Mouse (Mus musculus) neural tube, embryonic 11.5 days (tissue): ENCODE data around the gene Gpr132. TPM values are rescaled to one million over a fixed set of nuclear protein-coding genes. Genes with fewer than 3 reads are reported as not detected.
A peak's percentile ranks its signal among the peaks of the same experiment; 100 is the strongest.
"Not testable (repeated sequence)": the region's sequence is repeated elsewhere in the genome, so short reads cannot be mapped to it uniquely, and the experiment has no call there.

Source experiments
- ATAC-seq: fragments of 200-750 bp; cut with Nextera tagmentation; 2 replicates; pipeline ENCODE4 v1.8.0; 2017; ENCODE audit warnings: moderate number of reproducible peaks, mild to moderate bottlenecking, moderate TSS enrichment, moderate library complexity; ENCODE audit not compliant: insufficient read depth, low FRiP score, low TSS enrichment
- DNase-seq: peaks from one replicate; pipeline ENCODE4 v3.0.0-alpha.2; 2015; ENCODE audit warnings: low spot score
- H3K27ac ChIP-seq: fragments of 300-500 bp; sonication (generic); 2 replicates; pipeline ENCODE4 v1.5.1; 2014; ENCODE audit warnings: low read depth, mild to moderate bottlenecking, low read length
- H3K27me3 ChIP-seq: fragments of 300-500 bp; sonication (generic); 2 replicates; pipeline ENCODE4 v1.6.1; 2014; ENCODE audit warnings: mild to moderate bottlenecking, low read length, mixed read lengths; ENCODE audit not compliant: control insufficient read depth, insufficient read depth
- H3K36me3 ChIP-seq: fragments of 300-500 bp; sonication (generic); 2 replicates; pipeline ENCODE4 v1.6.1; 2014; ENCODE audit warnings: mild to moderate bottlenecking, low read length, moderate library complexity, mixed read lengths; ENCODE audit not compliant: control insufficient read depth, insufficient read depth
- H3K4me1 ChIP-seq: fragments of 300-500 bp; sonication (generic); 2 replicates; pipeline ENCODE4 v1.6.1; 2014; ENCODE audit warnings: low read length, mixed read lengths; ENCODE audit not compliant: control insufficient read depth, insufficient read depth
- H3K4me2 ChIP-seq: fragments of 300-500 bp; sonication (generic); 2 replicates; pipeline ENCODE4 v1.6.1; 2014; ENCODE audit warnings: low read depth, mild to moderate bottlenecking, moderate library complexity
- H3K4me3 ChIP-seq: fragments of 300-500 bp; sonication (generic); 2 replicates; pipeline ENCODE4 v1.5.1; 2014; ENCODE audit warnings: low read depth, low read length
- H3K9ac ChIP-seq: fragments of 300-500 bp; sonication (generic); 2 replicates; pipeline ENCODE4 v1.6.1; 2014; ENCODE audit warnings: mild to moderate bottlenecking, low read length
- H3K9me3 ChIP-seq: fragments of 300-500 bp; sonication (generic); 2 replicates; pipeline ENCODE4 v1.6.1; 2016; ENCODE audit warnings: low read length; ENCODE audit not compliant: control insufficient read depth
- WGBS: fragments of 180-500 bp; shearing (Covaris S2); extraction: QIAGEN DNeasy Blood & Tissue Kit; methylation state at CpG from one replicate; pipeline ENCODE4 v1.1.7; 2014; 5-methylcytosine and 5-hydroxymethylcytosine counted together
- polyA plus RNA-seq: library from polyadenylated mRNA; unstranded; fragments of >200 nt; fragmentation: Nextera tagmentation; extraction: Ambion mirVana; gene quantifications from 2 replicates; pipeline ENCODE4 v1.2.1, GENCODE M21; 2014

Gene Gpr132
- polyA plus RNA-seq, 1 experiment from 2014 or later = not detected

GRCm38 (mm10) chr12:112823221-112823620 is 44.8 kb downstream of the Gpr132 start:
- Histone ChIP-seq H3K4me2 (no peak overlapping the region), H3K4me1 (peaks cover 12% of the 10 kb centered on the region), H3K4me3 (no peak overlapping the region), H3K36me3 (peaks cover 20% of the 10 kb centered on the region), H3K9me3 (no peaks in the 10 kb centered on the region), H3K9ac (no peak overlapping the region), H3K27me3 (no peaks in the 10 kb centered on the region), H3K27ac (no peak overlapping the region)
- WGBS = 89% methylated on average over 4 of the region's 4 CpGs
- peak; percentile 1 for DNase-seq
- ATAC-seq = no peak

- Histone ChIP-seq H3K36me3 (peaks cover 18% of the 10 kb centered on the region), H3K4me3 (no peak overlapping the region)
- 88% methylated on average over 2 of the region's 2 CpGs for WGBS
These were observed 45.4 kb downstream of the Gpr132 start for GRCm38 (mm10) chr12:112822676-112823075.

GRCm38 (mm10) chr12:112821974-112822373 is 46.1 kb downstream of the Gpr132 start:
- Histone ChIP-seq H3K27ac (no peak overlapping the region), H3K4me1 (no peaks in the 10 kb centered on the region), H3K9ac (no peak overlapping the region), H3K9me3 (no peaks in the 10 kb centered on the region), H3K36me3 (peaks cover 13% of the 10 kb centered on the region), H3K27me3 (no peaks in the 10 kb centered on the region), H3K4me2 (no peak overlapping the region), H3K4me3 (no peak overlapping the region)
- DNase-seq = no peak
- ATAC-seq = no peak
- 85% methylated on average over 4 of the region's 4 CpGs for WGBS

More at GRCm38 (mm10) chr12:112822676-112823075, 45.4 kb downstream of the Gpr132 start:
- no peak overlapping the region for H3K4me2 ChIP-seq
- no peaks in the 10 kb centered on the region for H3K27me3 ChIP-seq
- peaks cover 6% of the 10 kb centered on the region for H3K4me1 ChIP-seq
- no peak overlapping the region for H3K9ac ChIP-seq
- DNase-seq (peak; percentile 2), ATAC-seq (no peak)
- no peak overlapping the region for H3K27ac ChIP-seq
- no peaks in the 10 kb centered on the region for H3K9me3 ChIP-seq

- 69% methylated on average over 1 of the region's 1 CpGs for WGBS
- no peak for ATAC-seq
These were observed 46.8 kb downstream of the Gpr132 start for GRCm38 (mm10) chr12:112821216-112821615.

DNA sequence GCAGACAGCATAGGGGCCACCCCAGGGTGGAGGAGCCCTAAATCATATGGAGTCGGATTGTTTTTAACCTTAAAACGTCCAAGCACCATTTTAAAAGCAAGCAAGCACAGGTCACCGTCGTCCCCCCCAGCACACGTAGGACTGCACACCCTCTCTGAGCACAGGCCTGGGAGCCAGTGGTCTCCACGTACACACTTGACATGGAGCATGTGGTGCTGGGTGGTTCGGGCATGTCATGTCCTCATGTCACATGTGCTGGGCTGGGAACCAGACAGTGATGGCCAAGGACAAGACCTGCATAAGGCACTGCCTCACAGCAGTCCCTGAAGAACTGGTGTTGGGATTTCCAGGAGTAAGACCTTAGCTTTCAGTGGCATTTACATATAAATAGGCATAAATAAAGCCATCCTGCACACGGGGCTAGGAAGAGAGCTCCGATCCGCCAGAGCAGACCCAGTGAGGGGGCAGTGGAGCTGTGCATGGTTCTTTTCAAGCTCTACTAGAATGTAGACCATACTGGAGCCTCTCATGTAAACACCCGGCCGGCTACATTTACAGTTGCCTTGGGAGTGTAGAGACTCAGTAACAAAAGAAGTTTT is 47.5 kb downstream of the Gpr132 start:
- 84% methylated on average over 12 of the region's 12 CpGs for WGBS
- H3K4me1 ChIP-seq = no peaks in the 10 kb centered on the region
- no peaks in the 10 kb centered on the region for H3K27me3 ChIP-seq
- no peak overlapping the region for H3K9ac ChIP-seq
- ATAC-seq = no peak
- H3K4me2 ChIP-seq = no peak overlapping the region
- no peak for DNase-seq
- H3K36me3 ChIP-seq = peaks cover 11% of the 10 kb centered on the region
- H3K4me3 ChIP-seq = no peak overlapping the region
- H3K9me3 ChIP-seq = no peaks in the 10 kb centered on the region
- H3K27ac ChIP-seq = no peak overlapping the region

More at GRCm38 (mm10) chr12:112821216-112821615, 46.8 kb downstream of the Gpr132 start:
- no peak for DNase-seq
- H3K9me3 ChIP-seq = no peaks in the 10 kb centered on the region
- no peaks in the 10 kb centered on the region for H3K27me3 ChIP-seq
- no peak overlapping the region for H3K9ac ChIP-seq
- H3K4me3 ChIP-seq = no peak overlapping the region
- no peaks in the 10 kb centered on the region for H3K4me1 ChIP-seq
- peaks cover 11% of the 10 kb centered on the region for H3K36me3 ChIP-seq
- H3K27ac ChIP-seq = no peak overlapping the region
- H3K4me2 ChIP-seq = no peak overlapping the region

DNA sequence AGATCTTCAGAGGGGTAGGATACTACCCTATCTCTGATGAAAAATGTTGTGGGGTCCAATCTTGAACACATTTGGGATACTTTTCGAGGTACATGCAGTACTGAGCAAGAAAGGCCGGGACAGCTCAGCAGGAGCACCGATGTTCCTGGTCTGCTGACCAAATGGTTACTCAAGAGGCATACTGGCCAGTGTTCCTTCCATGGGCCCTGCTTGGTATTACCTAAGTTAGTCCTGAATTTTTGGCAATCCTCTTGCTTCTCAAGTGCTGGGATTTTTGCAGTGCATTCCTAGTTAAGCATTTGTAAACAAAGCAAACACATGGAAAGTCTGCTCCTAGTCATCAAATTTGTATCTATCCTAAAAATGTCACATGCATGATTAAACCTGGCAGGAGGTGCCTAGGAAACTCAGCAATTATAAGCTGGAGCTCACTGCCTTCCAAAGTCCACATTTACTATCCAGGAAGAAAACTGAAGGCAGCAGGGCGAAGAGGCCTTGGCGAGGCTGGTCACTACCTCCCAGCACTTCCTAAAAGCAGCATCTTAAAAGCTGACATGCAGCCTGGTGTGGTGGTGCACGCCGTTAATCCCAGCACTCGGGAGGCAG is 48.9 kb downstream of the Gpr132 start:
- H3K4me3 ChIP-seq = no peak overlapping the region
- 90% methylated on average over 8 of the region's 8 CpGs for WGBS
- peaks cover 14% of the 10 kb centered on the region for H3K36me3 ChIP-seq
- no peak overlapping the region for H3K9ac ChIP-seq
- DNase-seq (no peak), ATAC-seq (no peak)
- H3K9me3 ChIP-seq = no peaks in the 10 kb centered on the region
- no peaks in the 10 kb centered on the region for H3K27me3 ChIP-seq
- H3K4me2 ChIP-seq = no peak overlapping the region
- no peaks in the 10 kb centered on the region for H3K4me1 ChIP-seq
- H3K27ac ChIP-seq = no peak overlapping the region

DNA sequence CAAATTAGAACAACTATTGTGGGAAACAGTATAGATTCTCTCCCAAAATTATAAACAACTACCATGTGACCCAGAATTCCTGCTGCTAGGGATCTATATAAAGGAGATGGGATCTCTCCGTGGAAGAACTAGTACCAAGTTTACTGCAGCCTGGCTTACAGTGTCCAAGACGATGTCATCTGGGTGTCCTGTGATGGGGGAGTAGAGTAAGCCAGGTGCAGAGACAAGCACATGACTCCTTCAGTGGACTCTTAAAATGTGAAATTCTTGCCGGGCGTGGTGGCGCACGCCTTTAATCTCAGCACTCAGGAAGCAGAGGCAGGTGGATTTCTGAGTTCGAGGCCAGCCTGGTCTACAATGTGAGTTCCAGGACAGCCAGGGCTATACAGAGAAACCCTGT is 51.2 kb downstream of the Gpr132 start:
- not testable (repeated sequence) for H3K9ac ChIP-seq, DNase-seq, H3K4me2 ChIP-seq, H3K9me3 ChIP-seq, H3K4me1 ChIP-seq, H3K4me3 ChIP-seq, H3K27ac ChIP-seq, H3K27me3 ChIP-seq, ATAC-seq
- WGBS = 86% methylated on average over 7 of the region's 7 CpGs
- peaks cover 14% of the 10 kb centered on the region for H3K36me3 ChIP-seq

DNA sequence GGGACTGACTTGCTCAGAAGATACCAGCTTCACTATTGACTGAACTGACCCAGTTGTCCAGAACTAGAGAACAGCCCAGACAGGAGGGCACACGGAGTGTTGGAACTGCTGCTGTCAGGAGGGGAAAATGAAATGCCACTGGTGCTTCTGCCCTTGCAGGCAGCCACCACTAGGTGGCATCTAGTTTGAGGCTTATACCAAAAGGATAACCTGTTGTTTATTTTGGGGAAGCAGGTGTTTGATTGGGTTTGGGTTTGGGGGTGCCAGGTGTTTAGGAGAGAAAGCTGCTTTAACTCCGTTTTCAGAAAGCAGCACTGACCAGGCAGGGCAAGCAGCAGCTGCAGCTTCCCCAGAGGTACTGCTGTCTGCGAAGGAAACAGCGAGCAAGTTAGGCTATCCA is 51.7 kb downstream of the Gpr132 start:
- Histone ChIP-seq H3K9me3 (no peaks in the 10 kb centered on the region), H3K4me3 (no peak overlapping the region), H3K36me3 (peaks cover 9% of the 10 kb centered on the region), H3K27ac (no peak overlapping the region), H3K9ac (no peak overlapping the region), H3K4me1 (no peaks in the 10 kb centered on the region), H3K4me2 (no peak overlapping the region), H3K27me3 (no peaks in the 10 kb centered on the region)
- DNase-seq = peak; percentile 44
- WGBS = 59% methylated on average over 4 of the region's 4 CpGs
- ATAC-seq = no peak
